Mouse (Mus musculus): ENCODE measurements around the gene Tlnrd1. TPM values are rescaled to one million over a fixed set of nuclear protein-coding genes. Genes with fewer than 3 reads are reported as not detected.

Gene Tlnrd1
- polyA plus RNA-seq, 1 experiment, result 3.2 TPM

GRCm38 (mm10) chr7:83868200-83868599, 15.9 kb downstream of the Tlnrd1 start:
- no peaks in the 10 kb centered on the region for H3K27me3 ChIP-seq (ENCODE audit: control insufficient read depth, insufficient read depth, low read length)
- no peaks in the 10 kb centered on the region for H3K4me1 ChIP-seq (ENCODE audit: control insufficient read depth, insufficient read depth, low read length)
- H3K36me3 ChIP-seq (ENCODE audit: control insufficient read depth, insufficient read depth, low read length), result no peaks in the 10 kb centered on the region
- no peak overlapping the region for H3K27ac ChIP-seq (ENCODE audit: control insufficient read depth, insufficient read depth, low read depth, low read length)
- TF ChIP-seq CTCF (IDR thresholded peaks at IDR 0.05; ENCODE audit: control insufficient read depth, insufficient read depth, insufficient replicate concordance, low read depth, low read length) (no peak), POLR2A (IDR thresholded peaks at IDR 0.05; ENCODE audit: control insufficient read depth, low read depth, low read length) (no peak)
- H3K4me3 ChIP-seq (ENCODE audit: control insufficient read depth, low read depth, low read length), result peak overlapping the region; percentile 28

GRCm38 (mm10) chr7:83863554-83863953, 20.6 kb downstream of the Tlnrd1 start:
- no peak for TF ChIP-seq POLR2A (IDR thresholded peaks at IDR 0.05; ENCODE audit: control insufficient read depth, low read depth, low read length)
- no peak for TF ChIP-seq CTCF (IDR thresholded peaks at IDR 0.05; ENCODE audit: control insufficient read depth, insufficient read depth, insufficient replicate concordance, low read depth, low read length)
- Histone ChIP-seq H3K27ac (ENCODE audit: control insufficient read depth, insufficient read depth, low read depth, low read length) (no peak overlapping the region), H3K4me1 (ENCODE audit: control insufficient read depth, insufficient read depth, low read length) (no peaks in the 10 kb centered on the region), H3K36me3 (ENCODE audit: control insufficient read depth, insufficient read depth, low read length) (no peaks in the 10 kb centered on the region), H3K27me3 (ENCODE audit: control insufficient read depth, insufficient read depth, low read length) (no peaks in the 10 kb centered on the region), H3K4me3 (ENCODE audit: control insufficient read depth, low read depth, low read length) (no peak overlapping the region)

GRCm38 (mm10) chr7:83859378-83860083, 24.6 kb downstream of the Tlnrd1 start:
- no peaks in the 10 kb centered on the region for H3K4me1 ChIP-seq (ENCODE audit: control insufficient read depth, insufficient read depth, low read length)
- no peak overlapping the region for H3K4me3 ChIP-seq (ENCODE audit: control insufficient read depth, low read depth, low read length)
- no peaks in the 10 kb centered on the region for H3K36me3 ChIP-seq (ENCODE audit: control insufficient read depth, insufficient read depth, low read length)
- H3K27ac ChIP-seq (ENCODE audit: control insufficient read depth, insufficient read depth, low read depth, low read length), result no peak overlapping the region
- no peaks in the 10 kb centered on the region for H3K27me3 ChIP-seq (ENCODE audit: control insufficient read depth, insufficient read depth, low read length)
- TF ChIP-seq POLR2A (IDR thresholded peaks at IDR 0.05; ENCODE audit: control insufficient read depth, low read depth, low read length), result no peak
- TF ChIP-seq CTCF (IDR thresholded peaks at IDR 0.05; ENCODE audit: control insufficient read depth, insufficient read depth, insufficient replicate concordance, low read depth, low read length), result no peak

GRCm38 (mm10) chr7:83857921-83858320, 26.2 kb downstream of the Tlnrd1 start:
- TF ChIP-seq CTCF (IDR thresholded peaks at IDR 0.05; ENCODE audit: control insufficient read depth, insufficient read depth, insufficient replicate concordance, low read depth, low read length), result no peak
- TF ChIP-seq POLR2A (IDR thresholded peaks at IDR 0.05; ENCODE audit: control insufficient read depth, low read depth, low read length), result no peak
- Histone ChIP-seq H3K4me1 (ENCODE audit: control insufficient read depth, insufficient read depth, low read length) (no peaks in the 10 kb centered on the region), H3K4me3 (ENCODE audit: control insufficient read depth, low read depth, low read length) (no peak overlapping the region), H3K27ac (ENCODE audit: control insufficient read depth, insufficient read depth, low read depth, low read length) (no peak overlapping the region), H3K36me3 (ENCODE audit: control insufficient read depth, insufficient read depth, low read length) (no peaks in the 10 kb centered on the region), H3K27me3 (ENCODE audit: control insufficient read depth, insufficient read depth, low read length) (no peaks in the 10 kb centered on the region)

GRCm38 (mm10) chr7:83857208-83857488, 27.0 kb downstream of the Tlnrd1 start:
- no peak for TF ChIP-seq POLR2A (IDR thresholded peaks at IDR 0.05; ENCODE audit: control insufficient read depth, low read depth, low read length)
- no peak for TF ChIP-seq CTCF (IDR thresholded peaks at IDR 0.05; ENCODE audit: control insufficient read depth, insufficient read depth, insufficient replicate concordance, low read depth, low read length)
- H3K27ac ChIP-seq (ENCODE audit: control insufficient read depth, insufficient read depth, low read depth, low read length), result no peak overlapping the region
- H3K4me1 ChIP-seq (ENCODE audit: control insufficient read depth, insufficient read depth, low read length), result no peaks in the 10 kb centered on the region
- no peak overlapping the region for H3K4me3 ChIP-seq (ENCODE audit: control insufficient read depth, low read depth, low read length)
- H3K27me3 ChIP-seq (ENCODE audit: control insufficient read depth, insufficient read depth, low read length), result no peaks in the 10 kb centered on the region
- no peaks in the 10 kb centered on the region for H3K36me3 ChIP-seq (ENCODE audit: control insufficient read depth, insufficient read depth, low read length)

GRCm38 (mm10) chr7:83856353-83857207, 27.5 kb downstream of the Tlnrd1 start:
- no peak overlapping the region for H3K27ac ChIP-seq (ENCODE audit: control insufficient read depth, insufficient read depth, low read depth, low read length)
- H3K36me3 ChIP-seq (ENCODE audit: control insufficient read depth, insufficient read depth, low read length), result no peaks in the 10 kb centered on the region
- H3K4me1 ChIP-seq (ENCODE audit: control insufficient read depth, insufficient read depth, low read length), result no peaks in the 10 kb centered on the region
- H3K4me3 ChIP-seq (ENCODE audit: control insufficient read depth, low read depth, low read length), result no peak overlapping the region
- H3K27me3 ChIP-seq (ENCODE audit: control insufficient read depth, insufficient read depth, low read length), result no peaks in the 10 kb centered on the region
- TF ChIP-seq CTCF (IDR thresholded peaks at IDR 0.05; ENCODE audit: control insufficient read depth, insufficient read depth, insufficient replicate concordance, low read depth, low read length) (no peak), POLR2A (IDR thresholded peaks at IDR 0.05; ENCODE audit: control insufficient read depth, low read depth, low read length) (no peak)

GRCm38 (mm10) chr7:83855203-83855602, 28.9 kb downstream of the Tlnrd1 start:
- H3K4me3 ChIP-seq (ENCODE audit: control insufficient read depth, low read depth, low read length), result no peak overlapping the region
- H3K27me3 ChIP-seq (ENCODE audit: control insufficient read depth, insufficient read depth, low read length), result no peaks in the 10 kb centered on the region
- H3K4me1 ChIP-seq (ENCODE audit: control insufficient read depth, insufficient read depth, low read length), result no peaks in the 10 kb centered on the region
- no peak for TF ChIP-seq POLR2A (IDR thresholded peaks at IDR 0.05; ENCODE audit: control insufficient read depth, low read depth, low read length)
- no peaks in the 10 kb centered on the region for H3K36me3 ChIP-seq (ENCODE audit: control insufficient read depth, insufficient read depth, low read length)
- no peak overlapping the region for H3K27ac ChIP-seq (ENCODE audit: control insufficient read depth, insufficient read depth, low read depth, low read length)
